Mouse (Mus musculus): Measurements from ENCODE around the gene Ddx42. TPM values are rescaled to one million over a fixed set of nuclear protein-coding genes. Genes with fewer than 3 reads are reported as not detected.
A peak's percentile ranks its signal among the peaks of the same experiment; 100 is the strongest.
"Not testable (repeated sequence)": the region's sequence is repeated elsewhere in the genome, so short reads cannot be mapped to it uniquely, and the experiment has no call there.

The Ddx42 gene
- polyA plus RNA-seq, 1 experiment from 2014 or later, result 78.0 TPM

DNA sequence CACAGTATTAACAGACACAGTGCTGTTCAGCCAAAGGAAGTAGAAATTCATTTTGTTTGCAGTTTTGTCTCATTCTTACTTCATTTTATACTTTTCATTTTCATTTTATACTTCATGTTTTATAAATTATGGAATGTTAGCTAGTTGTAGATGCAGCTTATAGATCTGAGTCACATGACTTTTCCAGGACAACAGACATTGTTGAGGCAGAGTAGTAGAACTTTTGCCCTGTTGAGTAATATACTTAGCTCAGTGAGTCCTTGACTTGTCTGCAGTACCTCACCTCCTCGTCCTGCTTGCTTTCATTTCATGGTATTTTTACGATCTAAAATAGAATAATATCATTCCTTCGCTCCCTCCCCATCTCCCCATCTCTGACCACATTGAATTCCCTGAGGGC is 3.9 kb downstream of the Ddx42 start:
- no peak overlapping the region for H3K4me2 ChIP-seq (replicated peaks)
- H3K27ac ChIP-seq, result no peak overlapping the region
- H3K27me3 ChIP-seq (ENCODE audit: control insufficient read depth, insufficient read depth, low read length), result no peaks in the 10 kb centered on the region
- peaks cover 20% of the 10 kb centered on the region for H3K4me1 ChIP-seq (replicated peaks; ENCODE audit: control insufficient read depth, insufficient read depth, low read length)
- ATAC-seq (ENCODE audit: low FRiP score) (no peak), DNase-seq (ENCODE audit: low spot score) (no peak)
- H3K9me3 ChIP-seq (ENCODE audit: control insufficient read depth, low read length), result no peaks in the 10 kb centered on the region
- no peak overlapping the region for H3K4me3 ChIP-seq (replicated peaks; ENCODE audit: low read length)
- no peak overlapping the region for H3K9ac ChIP-seq
- H3K36me3 ChIP-seq (replicated peaks; ENCODE audit: control insufficient read depth, insufficient read depth), result peaks cover 19% of the 10 kb centered on the region
- 82% methylated on average over 3 of the region's 3 CpGs for WGBS

DNA sequence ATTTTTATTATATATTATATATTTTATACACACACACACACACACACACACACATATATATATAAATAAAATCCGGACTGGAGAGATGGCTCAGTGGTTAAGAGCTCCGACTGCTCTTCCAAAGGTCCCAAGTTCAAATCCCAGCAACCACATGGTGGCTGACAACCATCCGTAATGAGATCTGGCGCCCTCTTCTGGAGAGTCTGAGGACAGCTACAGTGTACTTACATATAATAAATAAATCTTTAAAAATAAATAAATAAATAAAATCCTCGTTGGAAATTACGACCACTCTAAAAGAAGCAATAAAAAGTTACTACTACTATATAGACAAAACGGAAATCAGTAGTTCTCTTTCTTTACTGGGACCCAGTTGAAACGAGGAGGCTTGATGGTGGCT is 17.3 kb downstream of the Ddx42 start:
- not testable (repeated sequence) for H3K4me3 ChIP-seq (replicated peaks; ENCODE audit: low read length); H3K27me3 ChIP-seq (ENCODE audit: control insufficient read depth, insufficient read depth, low read length); H3K9me3 ChIP-seq (ENCODE audit: control insufficient read depth, low read length); ATAC-seq (ENCODE audit: low FRiP score); H3K27ac ChIP-seq; DNase-seq (ENCODE audit: low spot score); H3K9ac ChIP-seq; H3K4me1 ChIP-seq (replicated peaks; ENCODE audit: control insufficient read depth, insufficient read depth, low read length); H3K4me2 ChIP-seq (replicated peaks)
- 82% methylated on average over 8 of the region's 8 CpGs for WGBS
- H3K36me3 ChIP-seq (replicated peaks; ENCODE audit: control insufficient read depth, insufficient read depth), result peaks cover 91% of the 10 kb centered on the region

DNA sequence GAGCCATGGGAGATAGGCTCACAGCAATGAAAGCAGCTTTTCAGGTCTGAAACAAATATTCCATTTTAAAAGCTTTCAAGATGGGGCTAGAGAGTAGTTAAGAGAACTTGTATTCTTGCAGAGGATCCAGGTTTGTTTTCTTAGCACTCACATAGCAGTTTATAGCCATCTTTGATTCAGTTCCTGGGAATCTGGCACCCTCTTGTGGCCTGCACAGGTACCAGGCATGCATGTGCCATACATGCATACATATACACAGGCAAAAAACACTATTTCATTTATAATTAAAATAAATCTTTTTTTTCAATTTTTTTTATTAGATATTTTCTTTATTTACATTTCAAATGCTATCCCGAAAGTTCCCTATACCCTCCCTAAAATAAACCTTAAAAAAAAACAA is 30.1 kb downstream of the Ddx42 start:
- Histone ChIP-seq H3K4me1 (replicated peaks; ENCODE audit: control insufficient read depth, insufficient read depth, low read length) (no peaks in the 10 kb centered on the region), H3K4me2 (replicated peaks) (no peak overlapping the region), H3K9ac (no peak overlapping the region), H3K27ac (no peak overlapping the region), H3K4me3 (replicated peaks; ENCODE audit: low read length) (no peak overlapping the region), H3K27me3 (ENCODE audit: control insufficient read depth, insufficient read depth, low read length) (no peaks in the 10 kb centered on the region), H3K36me3 (replicated peaks; ENCODE audit: control insufficient read depth, insufficient read depth) (peaks cover 100% of the 10 kb centered on the region), H3K9me3 (ENCODE audit: control insufficient read depth, low read length) (no peaks in the 10 kb centered on the region)
- no peak for DNase-seq (ENCODE audit: low spot score)
- ATAC-seq (ENCODE audit: low FRiP score), result no peak
- WGBS, result 98% methylated on average over 1 of the region's 1 CpGs

DNA sequence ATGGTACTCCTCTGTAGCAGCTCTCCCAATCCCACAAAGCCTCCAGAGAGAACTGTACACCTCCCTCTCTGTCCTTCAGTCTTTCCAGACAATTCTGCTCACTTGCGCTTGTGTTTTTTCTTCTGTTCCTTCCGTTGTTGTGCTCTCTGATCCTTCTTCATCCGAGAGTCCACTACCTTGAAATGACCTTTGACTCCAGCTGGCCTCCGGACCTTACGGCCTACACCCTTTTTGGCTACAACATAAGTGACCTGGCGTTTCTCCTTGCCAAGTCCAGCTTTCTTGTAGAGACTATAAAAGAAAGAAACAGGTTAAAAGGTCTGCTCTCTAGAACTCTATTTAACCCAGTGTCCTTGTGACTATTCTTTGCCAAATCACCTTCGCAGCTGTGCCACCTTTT is 32.6 kb downstream of the Ddx42 start:
- no peak for ATAC-seq (ENCODE audit: low FRiP score)
- 92% methylated on average over 7 of the region's 7 CpGs for WGBS

DNA sequence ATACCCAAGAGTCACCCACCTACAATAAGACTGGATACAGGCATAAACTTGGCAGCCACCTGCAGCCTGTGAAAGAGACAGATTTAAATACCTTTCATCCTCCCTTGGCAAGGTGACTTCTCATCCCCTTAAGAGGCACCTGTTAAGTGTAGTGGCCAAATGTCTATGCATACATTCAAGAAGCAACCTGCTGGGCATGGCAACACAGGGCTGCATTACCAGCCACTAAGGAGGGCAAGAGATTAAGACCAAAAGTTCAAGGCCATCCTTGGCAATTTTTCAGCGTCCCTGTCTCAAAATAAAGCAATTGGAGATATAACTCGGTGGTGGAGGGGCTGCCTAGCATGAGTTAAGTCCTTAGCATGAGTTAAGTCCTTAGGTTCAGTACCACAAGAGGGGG is 38.0 kb downstream of the Ddx42 start:
- Histone ChIP-seq H3K9me3 (ENCODE audit: control insufficient read depth, low read length) (no peaks in the 10 kb centered on the region), H3K9ac (peak overlapping the region; percentile 88), H3K36me3 (replicated peaks; ENCODE audit: control insufficient read depth, insufficient read depth) (peaks cover 61% of the 10 kb centered on the region), H3K27ac (no peak overlapping the region), H3K4me2 (replicated peaks) (peak overlapping the region; percentile 97), H3K27me3 (ENCODE audit: control insufficient read depth, insufficient read depth, low read length) (no peaks in the 10 kb centered on the region), H3K4me1 (replicated peaks; ENCODE audit: control insufficient read depth, insufficient read depth, low read length) (peaks cover 18% of the 10 kb centered on the region), H3K4me3 (replicated peaks; ENCODE audit: low read length) (peak overlapping the region; percentile 77)
- ATAC-seq (ENCODE audit: low FRiP score) (no peak), DNase-seq (ENCODE audit: low spot score) (no peak)
- 27% methylated on average over 2 of the region's 2 CpGs for WGBS

More for the DNA sequence above, 32.6 kb downstream of the Ddx42 start:
- DNase-seq (ENCODE audit: low spot score), result no peak
- Histone ChIP-seq H3K9ac (no peak overlapping the region), H3K27me3 (ENCODE audit: control insufficient read depth, insufficient read depth, low read length) (no peaks in the 10 kb centered on the region), H3K36me3 (replicated peaks; ENCODE audit: control insufficient read depth, insufficient read depth) (peaks cover 97% of the 10 kb centered on the region), H3K9me3 (ENCODE audit: control insufficient read depth, low read length) (no peaks in the 10 kb centered on the region), H3K4me1 (replicated peaks; ENCODE audit: control insufficient read depth, insufficient read depth, low read length) (no peaks in the 10 kb centered on the region), H3K27ac (no peak overlapping the region), H3K4me3 (replicated peaks; ENCODE audit: low read length) (no peak overlapping the region), H3K4me2 (replicated peaks) (no peak overlapping the region)

DNA sequence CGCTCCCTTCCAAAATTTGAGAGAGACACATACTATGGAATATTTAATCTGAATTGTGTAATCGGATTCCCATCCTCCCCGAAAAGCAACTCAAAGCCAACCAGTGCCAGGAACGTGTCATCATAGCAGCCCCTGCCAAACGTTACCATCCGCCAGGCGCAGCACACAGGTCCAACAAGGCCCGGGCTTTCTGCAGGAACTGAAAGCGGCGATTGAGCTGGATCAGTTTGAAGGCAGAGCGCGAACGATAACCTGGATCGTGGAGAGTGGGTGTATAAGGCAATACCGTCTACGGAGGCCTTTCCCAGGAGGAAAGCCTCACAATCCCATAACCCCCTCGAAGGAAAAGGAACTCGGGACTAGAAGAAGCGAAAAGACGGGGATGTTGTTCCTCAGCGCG is 38.4 kb downstream of the Ddx42 start:
- 5% methylated on average over 22 of the region's 22 CpGs for WGBS
- peaks cover 18% of the 10 kb centered on the region for H3K4me1 ChIP-seq (replicated peaks; ENCODE audit: control insufficient read depth, insufficient read depth, low read length)
- peak overlapping the region; percentile 97 for H3K4me2 ChIP-seq (replicated peaks)
- H3K27me3 ChIP-seq (ENCODE audit: control insufficient read depth, insufficient read depth, low read length), result no peaks in the 10 kb centered on the region
- peak overlapping the region; percentile 88 for H3K9ac ChIP-seq
- peaks cover 57% of the 10 kb centered on the region for H3K36me3 ChIP-seq (replicated peaks; ENCODE audit: control insufficient read depth, insufficient read depth)
- ATAC-seq (ENCODE audit: low FRiP score) (no peak), DNase-seq (ENCODE audit: low spot score) (no peak)
- no peak overlapping the region for H3K27ac ChIP-seq
- H3K4me3 ChIP-seq (replicated peaks; ENCODE audit: low read length), result peak overlapping the region; percentile 77
- H3K9me3 ChIP-seq (ENCODE audit: control insufficient read depth, low read length), result no peaks in the 10 kb centered on the region

DNA sequence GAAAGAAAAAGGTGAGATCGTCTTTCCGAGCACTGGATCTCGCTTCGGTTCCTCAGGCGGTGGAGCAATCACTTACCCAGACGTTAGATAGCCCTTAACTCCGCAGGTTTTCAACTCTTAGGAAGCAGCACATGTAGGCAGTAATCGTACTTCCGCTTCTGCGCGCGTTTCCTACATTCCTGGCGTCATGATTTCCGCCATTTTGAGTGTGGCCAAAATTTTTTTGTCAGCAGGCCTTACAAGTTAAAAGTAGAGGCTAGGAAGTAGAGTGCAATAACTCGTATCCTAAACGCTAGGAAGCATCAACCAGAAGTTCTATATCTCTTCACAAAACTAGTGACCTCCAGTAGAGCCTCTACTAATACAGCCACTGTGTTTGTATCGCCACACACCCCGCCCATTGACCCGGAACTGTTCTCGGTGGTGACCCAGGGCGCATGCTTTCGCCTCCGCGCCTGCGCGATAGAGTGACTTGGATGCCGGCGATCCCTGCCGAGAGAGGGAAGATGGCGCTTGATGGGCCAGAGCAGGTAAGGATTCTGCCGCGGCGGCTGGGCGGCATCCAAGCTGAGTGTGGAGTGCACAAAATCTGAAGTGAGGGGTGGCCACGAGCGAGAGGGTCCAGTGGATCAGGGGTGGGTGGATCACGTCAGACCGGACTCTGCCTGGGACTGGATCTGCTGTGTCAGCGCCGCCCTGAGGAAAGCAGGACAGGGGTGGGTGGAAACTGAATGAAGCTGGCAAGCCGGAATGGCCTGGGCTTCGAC is 39.1 kb downstream of the Ddx42 start, which contains the start of the genes Ftsj3 and Psmc5:
Ftsj3 (minus strand) TSS at position 395 of the 767 bp plus-strand sequence.
Psmc5 (plus strand) TSS at position 470 of the 767 bp plus-strand sequence.
- Histone ChIP-seq H3K27me3 (ENCODE audit: control insufficient read depth, insufficient read depth, low read length) (no peaks in the 10 kb centered on the region), H3K4me3 (replicated peaks; ENCODE audit: low read length) (peak within 1 kb of the TSS; percentile 77), H3K9ac (peak within 1 kb of the TSS; percentile 88), H3K36me3 (replicated peaks; ENCODE audit: control insufficient read depth, insufficient read depth) (peaks cover 56% of the 10 kb centered on the region), H3K4me2 (replicated peaks) (peak within 1 kb of the TSS; percentile 97), H3K9me3 (ENCODE audit: control insufficient read depth, low read length) (no peaks in the 10 kb centered on the region), H3K27ac (peak within 1 kb of the TSS; percentile 79), H3K4me1 (replicated peaks; ENCODE audit: control insufficient read depth, insufficient read depth, low read length) (peaks cover 18% of the 10 kb centered on the region)
- ATAC-seq (ENCODE audit: low FRiP score) (peak; percentile 94), DNase-seq (ENCODE audit: low spot score) (peak; percentile 97)
- under 1% methylated on average over 42 of the region's 42 CpGs for WGBS

DNA sequence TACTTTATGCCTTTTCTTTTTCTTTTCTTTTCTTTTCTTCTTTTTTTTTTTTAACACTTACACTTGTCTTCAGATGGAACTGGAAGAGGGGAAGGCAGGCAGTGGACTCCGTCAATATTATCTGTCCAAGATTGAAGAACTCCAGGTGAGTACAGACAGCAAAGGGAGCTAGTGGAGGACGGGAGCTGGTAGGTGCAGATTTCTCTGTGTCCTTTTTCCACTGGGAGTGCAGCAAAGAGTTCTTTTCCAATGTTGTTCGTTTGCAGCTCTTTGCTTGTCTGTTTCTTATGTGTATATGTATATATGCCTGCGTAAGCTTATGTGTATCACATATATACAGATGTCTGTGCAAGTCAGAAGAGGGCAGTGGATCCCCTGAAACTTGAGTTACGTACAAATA is 40.0 kb downstream of the Ddx42 start:
- no peaks in the 10 kb centered on the region for H3K27me3 ChIP-seq (ENCODE audit: control insufficient read depth, insufficient read depth, low read length)
- 0 out of 2 replicates have a peak overlapping the region, but pooled peaks have one; percentile 79 for H3K27ac ChIP-seq
- peaks cover 18% of the 10 kb centered on the region for H3K4me1 ChIP-seq (replicated peaks; ENCODE audit: control insufficient read depth, insufficient read depth, low read length)
- peak overlapping the region; percentile 97 for H3K4me2 ChIP-seq (replicated peaks)
- H3K36me3 ChIP-seq (replicated peaks; ENCODE audit: control insufficient read depth, insufficient read depth), result peaks cover 56% of the 10 kb centered on the region
- no peaks in the 10 kb centered on the region for H3K9me3 ChIP-seq (ENCODE audit: control insufficient read depth, low read length)
- peak overlapping the region; percentile 88 for H3K9ac ChIP-seq
- DNase-seq (ENCODE audit: low spot score), result no peak
- peak overlapping the region; percentile 77 for H3K4me3 ChIP-seq (replicated peaks; ENCODE audit: low read length)
- 81% methylated on average over 5 of the region's 5 CpGs for WGBS
- ATAC-seq (ENCODE audit: low FRiP score), result no peak

DNA sequence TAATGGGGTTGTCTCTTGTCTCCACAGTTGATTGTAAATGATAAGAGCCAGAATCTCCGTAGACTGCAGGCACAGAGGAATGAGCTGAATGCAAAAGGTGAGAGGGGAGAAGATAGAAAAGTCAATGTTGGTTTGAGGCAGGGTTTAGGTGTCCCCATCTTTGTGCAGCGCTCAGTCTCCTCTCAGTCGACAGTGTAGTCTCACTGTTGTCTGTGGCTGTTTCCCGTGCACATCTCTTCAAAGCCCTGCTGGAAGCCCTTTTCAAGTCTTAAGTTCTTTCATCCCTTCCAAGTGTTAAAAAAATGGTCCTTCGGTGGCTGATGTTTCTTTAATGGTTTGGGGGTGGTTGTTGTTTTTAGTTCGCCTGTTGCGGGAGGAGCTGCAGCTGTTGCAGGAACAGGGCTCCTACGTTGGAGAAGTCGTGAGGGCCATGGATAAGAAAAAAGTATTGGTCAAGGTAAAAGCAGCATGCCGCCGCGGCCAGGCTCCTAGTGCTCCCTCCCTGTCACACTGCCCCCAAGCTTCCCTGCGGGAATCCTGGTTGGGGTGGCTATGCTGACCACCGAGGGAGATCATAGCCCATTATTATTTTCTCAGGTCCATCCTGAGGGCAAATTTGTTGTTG is 44.2 kb downstream of the Ddx42 start:
- H3K36me3 ChIP-seq (replicated peaks; ENCODE audit: control insufficient read depth, insufficient read depth), result peaks cover 74% of the 10 kb centered on the region
- no peak overlapping the region for H3K27ac ChIP-seq
- ATAC-seq (ENCODE audit: low FRiP score) (no peak), DNase-seq (ENCODE audit: low spot score) (no peak)
- no peak overlapping the region for H3K9ac ChIP-seq
- H3K4me1 ChIP-seq (replicated peaks; ENCODE audit: control insufficient read depth, insufficient read depth, low read length), result peaks cover 9% of the 10 kb centered on the region
- H3K4me3 ChIP-seq (replicated peaks; ENCODE audit: low read length), result no peak overlapping the region
- no peaks in the 10 kb centered on the region for H3K9me3 ChIP-seq (ENCODE audit: control insufficient read depth, low read length)
- no peak overlapping the region for H3K4me2 ChIP-seq (replicated peaks)
- H3K27me3 ChIP-seq (ENCODE audit: control insufficient read depth, insufficient read depth, low read length), result no peaks in the 10 kb centered on the region
- WGBS, result 88% methylated on average over 14 of the region's 14 CpGs
